Mouse (Mus musculus): ENCODE results near the gene Vmn1r1. TPM values are rescaled to one million over a fixed set of nuclear protein-coding genes. Genes with fewer than 3 reads are reported as not detected.
A peak's percentile ranks its signal among the peaks of the same experiment; 100 is the strongest.

Vmn1r1 gene
- total and polyA plus RNA-seq, 3 experiments = not detected

GRCm38 (mm10) chr1:182143288-182143687 is 21.0 kb downstream of the Vmn1r1 start:
- H3K36me3 ChIP-seq (replicated peaks in 1 of 2; ENCODE audit: control insufficient read depth in 1 of 2, insufficient read depth in 1 of 2, low read length in 1 of 2) = no peaks in the 10 kb centered on the region
- H3K4me2 ChIP-seq (ENCODE audit: insufficient read depth, low read depth, poor library complexity, severe bottlenecking) = peak overlapping the region; percentile 76
- no peaks in the 10 kb centered on the region for H3K9me3 ChIP-seq (replicated peaks; ENCODE audit: low read length)
- peaks cover 19 to 52% of the 10 kb centered on the region in 2 experiments for H3K4me1 ChIP-seq (ENCODE audit: control insufficient read depth in 1 of 2, insufficient read depth in 2 of 2)
- no peak for TF ChIP-seq TBP (conservative IDR thresholded peaks at IDR 0.05; ENCODE audit: low read depth, low read length)
- TF ChIP-seq KAT2A (IDR thresholded peaks at IDR 0.05; ENCODE audit: insufficient replicate concordance, low read length) = no peak
- no peak for TF ChIP-seq ZC3H11A (IDR thresholded peaks at IDR 0.05; ENCODE audit: low read depth, low read length)
- peak; percentile 47 for TF ChIP-seq RAD21 (IDR thresholded peaks at IDR 0.05; ENCODE audit: low read depth, low read length)
- TF ChIP-seq MAZ (IDR thresholded peaks at IDR 0.05; ENCODE audit: low read depth, low read length) = no peak
- TF ChIP-seq MYC (IDR thresholded peaks at IDR 0.05; ENCODE audit: low read depth, low read length) = no peak
- TF ChIP-seq USF2 (conservative IDR thresholded peaks at IDR 0.05; ENCODE audit: low read depth, low read length) = no peak
- TF ChIP-seq UBTF (IDR thresholded peaks at IDR 0.05; ENCODE audit: low read depth, low read length) = no peak
- TF ChIP-seq SMC3 (IDR thresholded peaks at IDR 0.05; ENCODE audit: low read depth, low read length) = peak; percentile 64
- TF ChIP-seq SIN3A (IDR thresholded peaks at IDR 0.05; ENCODE audit: low read length) = no peak
- TF ChIP-seq TCF12 (IDR thresholded peaks at IDR 0.05; ENCODE audit: low read depth, low read length) = 0 out of 2 replicates have a peak, but pooled peaks have one; percentile 29
- TF ChIP-seq CHD2 (IDR thresholded peaks at IDR 0.05; ENCODE audit: low read length) = no peak
- TF ChIP-seq NELFE (IDR thresholded peaks at IDR 0.05; ENCODE audit: low read depth, low read length) = 0 out of 2 replicates have a peak, but pooled peaks have one; percentile 33
- TF ChIP-seq USF1 (IDR thresholded peaks at IDR 0.05; ENCODE audit: low read depth, low read length) = no peak
- no peak for TF ChIP-seq ZMIZ1 (IDR thresholded peaks at IDR 0.05; ENCODE audit: low read depth, low read length)
- TF ChIP-seq PAX5 (IDR thresholded peaks at IDR 0.05; ENCODE audit: low read length) = no peak
- TF ChIP-seq JUND (conservative IDR thresholded peaks at IDR 0.05; ENCODE audit: low read depth, low read length) = 0 out of 2 replicates have a peak, but pooled peaks have one; percentile 8
- no peak for TF ChIP-seq ZNF384 (IDR thresholded peaks at IDR 0.05; ENCODE audit: low read depth, low read length)
- TF ChIP-seq E2F4 (IDR thresholded peaks at IDR 0.05; ENCODE audit: insufficient replicate concordance, low read depth, low read length) = 0 out of 2 replicates have a peak, but pooled peaks have one; percentile 19
- TF ChIP-seq CTCF (conservative IDR thresholded peaks at IDR 0.05 in 1 of 2, IDR thresholded peaks at IDR 0.05 in 1 of 2; ENCODE audit: low read depth in 2 of 2, low read length in 2 of 2) = peak; percentile 76 to 79
- no peak for TF ChIP-seq NRF1 (IDR thresholded peaks at IDR 0.05; ENCODE audit: low read depth, low read length)
- TF ChIP-seq ZKSCAN1 (IDR thresholded peaks at IDR 0.05; ENCODE audit: borderline replicate concordance, low read depth, low read length) = no peak
- no peak for TF ChIP-seq ELF1 (IDR thresholded peaks at IDR 0.05; ENCODE audit: low read depth, low read length)
- no peak for TF ChIP-seq MEF2A (IDR thresholded peaks at IDR 0.05; ENCODE audit: borderline replicate concordance, low read depth, low read length)
- TF ChIP-seq JUN (IDR thresholded peaks at IDR 0.05; ENCODE audit: insufficient read depth, low read depth, low read length) = no peak
- TF ChIP-seq RCOR1 (conservative IDR thresholded peaks at IDR 0.05; ENCODE audit: low read depth, low read length) = no peak
- TF ChIP-seq POLR2AphosphoS2 (IDR thresholded peaks at IDR 0.05; ENCODE audit: low read depth, low read length) = no peak
- TF ChIP-seq GABPA (IDR thresholded peaks at IDR 0.05; ENCODE audit: insufficient replicate concordance, low read depth, low read length) = no peak
- no peak for TF ChIP-seq CHD1 (IDR thresholded peaks at IDR 0.05; ENCODE audit: low read depth, low read length)
- TF ChIP-seq EP300 (IDR thresholded peaks at IDR 0.05; ENCODE audit: low read length) = no peak
- 0 out of 2 replicates have a peak, but pooled peaks have one; percentile 13 for TF ChIP-seq IRF4 (IDR thresholded peaks at IDR 0.05; ENCODE audit: low read depth, low read length)
- no peak for TF ChIP-seq MXI1 (IDR thresholded peaks at IDR 0.05; ENCODE audit: low read depth, low read length)
- TF ChIP-seq POLR2A (IDR thresholded peaks at IDR 0.05; ENCODE audit: low read depth, low read length) = no peak
- peak; percentile 37; the same call in 1 of the 2 replicates for TF ChIP-seq BHLHE40 (IDR thresholded peaks at IDR 0.05; ENCODE audit: low read depth, low read length)
- no peak for TF ChIP-seq ETS1 (conservative IDR thresholded peaks at IDR 0.05; ENCODE audit: low read depth, low read length)
- TF ChIP-seq HCFC1 (IDR thresholded peaks at IDR 0.05; ENCODE audit: low read depth, low read length) = no peak
- TF ChIP-seq MAFK (IDR thresholded peaks at IDR 0.05; ENCODE audit: insufficient replicate concordance, low read length) = no peak
- TF ChIP-seq MAX (IDR thresholded peaks at IDR 0.05; ENCODE audit: low read length) = no peak
- DNase-seq (ENCODE audit: extremely low read depth) = peak; percentile 78
- H3K9ac ChIP-seq (ENCODE audit: insufficient read depth, low read depth) = peak overlapping the region; percentile 65; the same call in 1 of the 2 replicates
- H3K79me2 ChIP-seq (replicated peaks; ENCODE audit: control insufficient read depth, extremely low read depth, insufficient read depth, poor library complexity, severe bottlenecking) = no peaks in the 10 kb centered on the region
- H3K27me3 ChIP-seq (replicated peaks) = peaks cover 9% of the 10 kb centered on the region
- dilution Hi-C loops (cut with MboI; ENCODE audit: extremely low pct_ligation_motif_present, extremely low pct_unique_long_range_greater_than_20kb, low sequenced_read_pairs) (no loop called here), in situ Hi-C loops (cut with MboI; ENCODE audit: low pct_ligation_motif_present, low pct_unique_long_range_greater_than_20kb, low sequenced_read_pairs) (loop anchor here (10.0 to 25.0 kb wide), 2 partner anchors 194 to 402 kb away; partner anchors contain the start of gene Fbxo28)
- no peak overlapping the region for H3K27ac ChIP-seq (ENCODE audit: insufficient read depth, low read depth)
- peak overlapping the region in 2 of 3 experiments; percentile 29 to 42 for H3K4me3 ChIP-seq (replicated peaks in 1 of 3; ENCODE audit: low read depth in 2 of 3, low read length in 2 of 3, poor library complexity in 1 of 3)

All from CH12.LX (cell line).